Mouse (Mus musculus): ENCODE measurements around the gene March11. TPM values are rescaled to one million over a fixed set of nuclear protein-coding genes. Genes with fewer than 3 reads are reported as not detected.

Gene March11
- total RNA-seq (2012; rRNA removed), result 0.98 and 1.2 TPM in 2 replicates

GRCm38 (mm10) chr15:26308629-26309230 lies at the start of gene March11:
Gene March11, plus strand, starts transcription at chr15:26309048.
- Histone ChIP-seq H3K4me3 (ENCODE audit: insufficient read depth in 1 of 2, low read depth in 1 of 2, low read length in 2 of 2, poor library complexity in 1 of 2, severe bottlenecking in 1 of 2) (peak within 1 kb of the TSS; percentile 76 to 85), H3K36me3 (ENCODE audit: control insufficient read depth, insufficient read depth, low read length, poor library complexity, severe bottlenecking) (no peaks in the 10 kb centered on the region), H3K27ac (ENCODE audit: insufficient read depth, low read depth, low read length, poor library complexity, severe bottlenecking) (no peak within 1 kb of the TSS), H3K9me3 (ENCODE audit: control insufficient read depth, insufficient read depth, low read depth, low read length) (no peaks in the 10 kb centered on the region), H3K4me1 (ENCODE audit: control insufficient read depth in 2 of 2, insufficient read depth in 2 of 2, low read length in 2 of 2, poor library complexity in 1 of 2) (peaks cover 0 to 4% of the 10 kb centered on the region in 2 experiments; a peak in 2 of 4 replicates), H3K9ac (ENCODE audit: insufficient read depth, low read depth, low read length, poor library complexity, severe bottlenecking) (peak within 1 kb of the TSS; percentile 64)
- in situ Hi-C loops (cut with MboI; ENCODE audit: low sequenced_read_pairs in 2 of 2, unreplicated experiment in 2 of 2), result no loop called here
- no peak for TF ChIP-seq MAFK (IDR thresholded peaks at IDR 0.05; ENCODE audit: insufficient read depth, low read depth, low read length)
- no peak for TF ChIP-seq ZNF384 (IDR thresholded peaks at IDR 0.05; ENCODE audit: low read depth, low read length)
- no peak for TF ChIP-seq ZC3H11A (IDR thresholded peaks at IDR 0.05; ENCODE audit: borderline replicate concordance, low read depth, low read length)
- no peak for TF ChIP-seq CHD2 (IDR thresholded peaks at IDR 0.05; ENCODE audit: low read depth, low read length)
- TF ChIP-seq HCFC1 (IDR thresholded peaks at IDR 0.05; ENCODE audit: borderline replicate concordance, insufficient read depth, low read length), result no peak
- DNase-seq (ENCODE audit: low read depth, low spot score), result peak; percentile 69

GRCm38 (mm10) chr15:26262336-26262735 lies 46.5 kb upstream of the March11 start:
- Histone ChIP-seq H3K36me3 (ENCODE audit: control insufficient read depth, insufficient read depth, low read length, poor library complexity, severe bottlenecking) (no peaks in the 10 kb centered on the region), H3K4me3 (ENCODE audit: insufficient read depth in 1 of 2, low read depth in 1 of 2, low read length in 2 of 2, poor library complexity in 1 of 2, severe bottlenecking in 1 of 2) (no peak overlapping the region), H3K4me1 (ENCODE audit: control insufficient read depth in 2 of 2, insufficient read depth in 2 of 2, low read length in 2 of 2, poor library complexity in 1 of 2) (no peaks in the 10 kb centered on the region), H3K9me3 (ENCODE audit: control insufficient read depth, insufficient read depth, low read depth, low read length) (no peaks in the 10 kb centered on the region), H3K27ac (ENCODE audit: insufficient read depth, low read depth, low read length, poor library complexity, severe bottlenecking) (no peak overlapping the region), H3K9ac (ENCODE audit: insufficient read depth, low read depth, low read length, poor library complexity, severe bottlenecking) (no peak overlapping the region)
- in situ Hi-C loops (cut with MboI; ENCODE audit: low sequenced_read_pairs in 2 of 2, unreplicated experiment in 2 of 2), result no loop called here
- no peak for DNase-seq (ENCODE audit: low read depth, low spot score)
- TF ChIP-seq HCFC1 (IDR thresholded peaks at IDR 0.05; ENCODE audit: borderline replicate concordance, insufficient read depth, low read length), result no peak
- no peak for TF ChIP-seq ZNF384 (IDR thresholded peaks at IDR 0.05; ENCODE audit: low read depth, low read length)
- no peak for TF ChIP-seq MAFK (IDR thresholded peaks at IDR 0.05; ENCODE audit: insufficient read depth, low read depth, low read length)
- no peak for TF ChIP-seq ZC3H11A (IDR thresholded peaks at IDR 0.05; ENCODE audit: borderline replicate concordance, low read depth, low read length)
- TF ChIP-seq CHD2 (IDR thresholded peaks at IDR 0.05; ENCODE audit: low read depth, low read length), result no peak

GRCm38 (mm10) chr15:26269596-26269995 lies 39.3 kb upstream of the March11 start:
- H3K36me3 ChIP-seq (ENCODE audit: control insufficient read depth, insufficient read depth, low read length, poor library complexity, severe bottlenecking), result no peaks in the 10 kb centered on the region
- no peak overlapping the region for H3K27ac ChIP-seq (ENCODE audit: insufficient read depth, low read depth, low read length, poor library complexity, severe bottlenecking)
- in situ Hi-C loops (cut with MboI; ENCODE audit: low sequenced_read_pairs in 2 of 2, unreplicated experiment in 2 of 2), result no loop called here
- TF ChIP-seq ZNF384 (IDR thresholded peaks at IDR 0.05; ENCODE audit: low read depth, low read length) (no peak), MAFK (IDR thresholded peaks at IDR 0.05; ENCODE audit: insufficient read depth, low read depth, low read length) (no peak), ZC3H11A (IDR thresholded peaks at IDR 0.05; ENCODE audit: borderline replicate concordance, low read depth, low read length) (no peak), HCFC1 (IDR thresholded peaks at IDR 0.05; ENCODE audit: borderline replicate concordance, insufficient read depth, low read length) (no peak), CHD2 (IDR thresholded peaks at IDR 0.05; ENCODE audit: low read depth, low read length) (no peak)
- H3K9ac ChIP-seq (ENCODE audit: insufficient read depth, low read depth, low read length, poor library complexity, severe bottlenecking), result no peak overlapping the region
- no peaks in the 10 kb centered on the region for H3K9me3 ChIP-seq (ENCODE audit: control insufficient read depth, insufficient read depth, low read depth, low read length)
- no peak overlapping the region for H3K4me3 ChIP-seq (ENCODE audit: insufficient read depth in 1 of 2, low read depth in 1 of 2, low read length in 2 of 2, poor library complexity in 1 of 2, severe bottlenecking in 1 of 2)
- H3K4me1 ChIP-seq (ENCODE audit: control insufficient read depth in 2 of 2, insufficient read depth in 2 of 2, low read length in 2 of 2, poor library complexity in 1 of 2), result no peaks in the 10 kb centered on the region
- no peak for DNase-seq (ENCODE audit: low read depth, low spot score)

- in situ Hi-C loops (cut with MboI; ENCODE audit: low sequenced_read_pairs in 2 of 2, unreplicated experiment in 2 of 2), result no loop called here
- Histone ChIP-seq H3K27ac (ENCODE audit: insufficient read depth, low read depth, low read length, poor library complexity, severe bottlenecking) (no peak overlapping the region), H3K9me3 (ENCODE audit: control insufficient read depth, insufficient read depth, low read depth, low read length) (no peaks in the 10 kb centered on the region), H3K4me3 (ENCODE audit: insufficient read depth in 1 of 2, low read depth in 1 of 2, low read length in 2 of 2, poor library complexity in 1 of 2, severe bottlenecking in 1 of 2) (no peak overlapping the region), H3K9ac (ENCODE audit: insufficient read depth, low read depth, low read length, poor library complexity, severe bottlenecking) (no peak overlapping the region), H3K36me3 (ENCODE audit: control insufficient read depth, insufficient read depth, low read length, poor library complexity, severe bottlenecking) (no peaks in the 10 kb centered on the region), H3K4me1 (ENCODE audit: control insufficient read depth in 2 of 2, insufficient read depth in 2 of 2, low read length in 2 of 2, poor library complexity in 1 of 2) (no peaks in the 10 kb centered on the region)
- no peak for DNase-seq (ENCODE audit: low read depth, low spot score)
- TF ChIP-seq HCFC1 (IDR thresholded peaks at IDR 0.05; ENCODE audit: borderline replicate concordance, insufficient read depth, low read length), result no peak
- TF ChIP-seq CHD2 (IDR thresholded peaks at IDR 0.05; ENCODE audit: low read depth, low read length), result no peak
- TF ChIP-seq ZNF384 (IDR thresholded peaks at IDR 0.05; ENCODE audit: low read depth, low read length), result no peak
- no peak for TF ChIP-seq ZC3H11A (IDR thresholded peaks at IDR 0.05; ENCODE audit: borderline replicate concordance, low read depth, low read length)
- TF ChIP-seq MAFK (IDR thresholded peaks at IDR 0.05; ENCODE audit: insufficient read depth, low read depth, low read length), result peak; percentile 91
Observed at GRCm38 (mm10) chr15:26276035-26276511, 32.8 kb upstream of the March11 start.
